Mouse (Mus musculus) lung, postnatal 10 days (tissue): Measurements from ENCODE around the gene Usp19.

Experiments
- DNase-seq: peaks from one replicate; pipeline ENCODE4 v3.0.0; 2021

Usp19 gene

DNA sequence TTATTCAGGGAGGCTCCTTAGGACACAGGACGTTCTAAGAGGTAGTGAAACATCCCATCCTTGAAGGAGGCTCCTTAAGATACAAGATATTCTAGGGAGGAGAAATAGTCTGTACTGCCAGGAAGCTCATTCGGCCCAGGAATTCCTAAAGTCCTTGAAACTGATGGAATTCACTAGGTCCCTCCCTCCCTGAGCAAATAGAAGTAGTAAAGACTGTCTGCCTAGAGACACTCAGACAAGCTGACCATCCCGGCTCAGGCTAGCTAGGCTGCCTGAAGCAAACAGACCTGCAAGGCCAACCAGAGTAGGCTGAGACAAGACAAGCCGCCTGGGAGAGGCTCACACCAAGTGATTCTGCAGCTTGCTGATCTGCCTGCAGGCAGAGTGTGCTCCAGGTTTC lies 20.6 kb upstream of the Usp19 start:
- DNase-seq, result no peak

- no peak for DNase-seq
Observed at GRCm38 (mm10) chr9:108474528-108474927, 15.9 kb upstream of the Usp19 start.

- peak; percentile 92 for DNase-seq
Observed at GRCm38 (mm10) chr9:108478638-108479156, 11.7 kb upstream of the Usp19 start.

DNA sequence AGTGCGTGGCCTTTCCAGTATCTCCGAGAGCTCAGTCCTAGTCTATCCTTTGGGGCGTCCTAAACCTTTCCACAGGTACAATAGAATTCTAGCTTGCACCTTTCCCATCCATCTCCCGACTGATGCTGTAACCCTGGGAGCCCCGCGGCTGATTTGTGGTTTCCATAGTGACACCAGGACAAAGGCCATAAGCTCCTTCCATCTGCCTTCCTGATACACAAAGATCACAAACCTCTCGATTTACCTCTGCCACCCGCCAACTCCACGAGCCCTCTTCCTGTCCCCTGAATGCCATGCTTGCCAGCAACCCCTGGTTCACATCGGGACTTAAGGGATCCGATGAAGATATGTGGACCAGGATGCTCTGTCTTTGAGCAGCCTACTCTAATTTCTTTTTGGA lies 11.2 kb upstream of the Usp19 start:
- DNase-seq, result no peak

DNA sequence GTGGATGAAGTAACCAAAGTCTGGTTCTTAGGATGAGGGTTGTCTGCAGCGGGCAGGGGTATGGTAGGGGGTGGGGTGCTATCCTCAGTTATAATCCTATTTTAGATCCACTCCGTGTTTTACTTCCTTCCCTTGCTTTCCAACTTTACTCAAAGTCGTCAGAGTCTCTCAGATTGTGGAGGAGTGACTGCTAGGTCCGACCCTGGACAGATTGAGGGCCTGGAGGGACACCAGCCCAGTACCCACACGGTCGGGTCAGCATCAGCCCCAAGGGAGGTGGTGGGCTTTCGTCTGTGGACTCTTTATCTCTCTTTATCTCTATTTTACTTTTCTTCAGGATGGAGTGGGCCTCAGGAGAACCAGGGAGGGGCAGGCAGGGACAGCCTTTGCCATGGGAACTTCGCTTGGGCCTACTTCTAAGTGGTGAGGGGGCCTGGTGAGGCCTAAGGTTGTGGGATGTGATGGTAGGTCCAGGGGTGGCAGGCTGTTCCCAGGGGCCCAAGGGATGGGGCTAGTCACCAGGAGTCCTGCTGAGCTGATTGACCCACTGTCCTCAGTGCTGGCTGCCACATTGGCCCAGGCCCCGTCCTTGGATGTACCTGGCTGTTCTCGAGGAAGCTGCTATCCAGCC lies 10.6 kb upstream of the Usp19 start, which contains the start of gene Lamb2:
Lamb2 (plus strand) TSS at position 16 of the 631 bp plus-strand sequence.
- peak; percentile 74 for DNase-seq

- no peak for DNase-seq
Observed at GRCm38 (mm10) chr9:108480813-108481519, 9.4 kb upstream of the Usp19 start.

- DNase-seq, result no peak
Observed at GRCm38 (mm10) chr9:108481520-108482210, 8.7 kb upstream of the Usp19 start.

DNA sequence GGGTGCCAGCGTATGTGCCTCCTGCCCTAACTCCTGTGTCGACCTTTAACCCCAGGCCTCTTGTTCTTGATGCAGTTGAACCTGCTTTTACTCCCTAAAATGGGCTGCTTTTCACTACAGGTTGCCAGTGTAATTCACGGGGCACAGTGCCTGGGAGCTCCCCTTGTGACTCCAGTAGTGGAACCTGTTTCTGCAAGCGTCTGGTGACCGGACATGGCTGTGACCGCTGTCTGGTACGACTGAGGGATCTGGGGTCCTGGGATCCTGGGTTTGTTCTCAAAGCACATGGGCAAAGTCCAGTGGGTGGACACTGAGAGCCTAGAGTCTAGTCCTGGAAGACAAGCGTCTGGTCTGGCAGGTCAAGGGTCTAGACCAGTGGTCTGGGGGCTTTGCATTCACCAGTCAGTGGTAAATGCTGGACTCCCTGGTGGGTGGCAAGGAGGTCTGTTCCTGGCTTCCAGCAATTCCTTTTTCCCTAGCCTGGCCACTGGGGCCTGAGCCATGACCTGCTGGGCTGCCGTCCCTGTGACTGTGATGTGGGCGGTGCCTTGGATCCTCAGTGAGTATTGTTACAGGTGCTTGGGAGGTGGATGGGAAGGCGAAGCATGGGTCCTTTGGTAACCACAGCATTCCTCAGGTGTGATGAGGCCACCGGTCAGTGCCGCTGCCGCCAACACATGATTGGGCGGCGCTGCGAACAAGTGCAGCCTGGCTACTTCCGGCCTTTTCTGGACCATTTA lies 7.2 kb upstream of the Usp19 start:
- no peak for DNase-seq

GRCm38 (mm10) chr9:108484021-108484420 lies 6.4 kb upstream of the Usp19 start:
- no peak for DNase-seq

DNA sequence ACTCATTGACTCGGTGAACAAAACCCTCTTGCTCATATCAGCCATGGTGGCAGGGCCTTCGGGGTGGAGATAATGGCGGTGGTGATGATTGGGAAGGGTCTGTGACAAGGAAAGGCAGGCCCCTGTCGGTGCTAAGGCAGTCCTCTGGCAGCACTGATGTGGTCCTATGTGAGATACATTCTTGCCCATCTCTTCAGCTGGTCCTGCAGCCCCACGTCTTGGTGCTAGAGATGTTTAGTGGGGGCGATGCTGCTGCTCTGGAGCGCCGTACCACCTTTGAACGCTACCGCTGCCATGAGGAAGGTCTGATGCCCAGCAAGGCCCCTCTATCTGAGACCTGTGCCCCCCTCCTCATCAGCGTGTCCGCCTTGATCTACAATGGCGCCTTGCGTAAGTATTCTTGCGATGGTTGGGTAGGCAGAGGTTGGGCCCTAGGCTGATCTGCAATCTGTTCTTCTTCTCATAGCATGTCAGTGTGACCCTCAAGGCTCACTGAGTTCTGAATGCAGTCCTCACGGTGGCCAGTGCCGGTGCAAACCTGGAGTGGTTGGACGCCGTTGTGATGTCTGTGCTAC lies 5.0 kb upstream of the Usp19 start:
- DNase-seq, result no peak

GRCm38 (mm10) chr9:108486973-108487530 lies 3.4 kb upstream of the Usp19 start:
- DNase-seq, result no peak

- no peak for DNase-seq
Observed at GRCm38 (mm10) chr9:108488403-108488802, 2.0 kb upstream of the Usp19 start.

DNA sequence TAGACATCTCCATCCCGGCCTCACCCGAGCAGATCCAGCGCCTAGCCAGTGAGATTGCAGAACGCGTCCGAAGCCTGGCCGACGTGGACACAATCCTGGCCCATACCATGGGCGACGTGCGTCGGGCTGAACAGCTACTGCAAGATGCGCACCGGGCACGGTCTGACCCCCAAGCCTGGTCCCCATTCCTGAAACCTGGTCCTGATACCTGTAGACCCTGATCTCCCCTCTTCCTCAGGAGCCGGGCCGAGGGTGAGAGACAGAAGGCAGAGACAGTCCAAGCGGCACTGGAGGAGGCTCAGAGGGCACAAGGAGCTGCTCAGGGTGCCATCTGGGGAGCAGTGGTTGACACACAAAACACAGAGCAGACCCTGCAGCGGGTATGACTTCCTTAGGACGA lies 1.2 kb upstream of the Usp19 start:
- no peak for DNase-seq

- no peak for DNase-seq
Observed at GRCm38 (mm10) chr9:108489702-108490558, 472 bp upstream of the Usp19 start.

DNA sequence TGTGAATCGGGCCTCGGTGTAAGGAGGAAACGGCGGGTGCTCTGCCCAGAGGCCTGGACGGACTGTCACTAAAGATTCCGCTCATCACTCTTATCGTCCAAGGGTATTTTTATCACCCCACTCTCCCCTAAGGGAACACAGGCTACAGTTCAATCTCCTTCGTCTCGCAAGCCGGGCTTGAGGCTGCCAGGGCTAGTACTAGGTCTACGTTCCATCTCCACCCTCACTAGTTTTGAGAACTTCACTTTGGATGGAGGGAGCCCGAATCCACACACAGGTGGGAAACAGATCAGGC lies 831 bp downstream of the Usp19 start:
- DNase-seq, result no peak

DNA sequence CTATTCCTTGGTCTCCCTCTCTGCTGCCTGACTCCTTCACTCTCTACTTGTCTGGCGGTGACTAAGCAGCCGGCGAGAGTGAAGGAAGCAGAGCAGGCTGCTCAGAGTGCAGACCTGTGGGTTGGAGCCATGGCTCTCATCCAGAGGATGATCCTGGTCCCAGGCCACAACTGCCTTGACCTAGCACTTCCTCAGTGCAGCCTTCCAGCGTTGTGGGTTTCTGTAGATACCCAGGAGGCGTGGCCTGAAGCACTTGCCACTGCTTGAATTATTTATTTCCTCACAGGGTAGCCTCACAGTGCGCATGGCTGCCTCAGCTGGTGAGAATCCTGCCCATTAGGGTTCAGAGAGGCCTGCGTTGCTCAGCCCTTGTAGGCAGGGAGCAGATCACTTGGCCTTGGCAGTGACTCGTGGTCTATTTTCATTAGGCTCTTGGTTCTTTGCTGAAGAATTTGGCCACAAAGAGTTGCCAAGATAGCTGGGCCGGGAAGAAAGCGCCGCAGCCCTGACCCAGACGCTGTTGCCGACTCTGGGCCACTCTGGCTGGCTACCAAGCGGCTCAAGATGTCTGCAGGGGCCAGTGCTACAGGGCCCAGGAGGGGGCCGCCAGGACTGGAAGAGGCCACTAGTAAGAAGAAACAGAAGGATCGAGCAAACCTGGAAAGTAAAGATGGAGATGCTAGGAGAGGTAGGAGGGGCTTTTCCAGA lies 1.8 kb downstream of the Usp19 start:
- DNase-seq, result peak; percentile 44

DNA sequence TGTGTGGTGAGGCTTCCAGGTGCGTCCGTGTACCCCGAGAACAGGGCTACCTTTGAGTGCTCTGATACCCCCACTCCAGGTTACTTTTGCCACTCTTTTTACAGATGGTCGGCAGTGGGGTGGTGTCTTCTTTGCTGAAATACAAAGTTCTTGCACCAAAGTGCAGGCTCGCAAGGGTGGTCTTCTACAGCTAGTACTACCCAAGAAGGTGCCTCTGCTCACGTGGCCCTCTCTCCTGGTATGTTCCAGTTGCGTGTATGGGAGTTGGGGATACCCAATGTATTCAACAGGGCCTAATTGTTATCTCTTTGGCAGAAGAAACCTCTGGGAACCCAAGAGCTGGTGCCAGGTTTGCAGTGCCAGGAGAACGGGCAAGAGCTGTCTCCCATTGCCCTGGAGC lies 2.8 kb downstream of the Usp19 start:
- no peak for DNase-seq

DNA sequence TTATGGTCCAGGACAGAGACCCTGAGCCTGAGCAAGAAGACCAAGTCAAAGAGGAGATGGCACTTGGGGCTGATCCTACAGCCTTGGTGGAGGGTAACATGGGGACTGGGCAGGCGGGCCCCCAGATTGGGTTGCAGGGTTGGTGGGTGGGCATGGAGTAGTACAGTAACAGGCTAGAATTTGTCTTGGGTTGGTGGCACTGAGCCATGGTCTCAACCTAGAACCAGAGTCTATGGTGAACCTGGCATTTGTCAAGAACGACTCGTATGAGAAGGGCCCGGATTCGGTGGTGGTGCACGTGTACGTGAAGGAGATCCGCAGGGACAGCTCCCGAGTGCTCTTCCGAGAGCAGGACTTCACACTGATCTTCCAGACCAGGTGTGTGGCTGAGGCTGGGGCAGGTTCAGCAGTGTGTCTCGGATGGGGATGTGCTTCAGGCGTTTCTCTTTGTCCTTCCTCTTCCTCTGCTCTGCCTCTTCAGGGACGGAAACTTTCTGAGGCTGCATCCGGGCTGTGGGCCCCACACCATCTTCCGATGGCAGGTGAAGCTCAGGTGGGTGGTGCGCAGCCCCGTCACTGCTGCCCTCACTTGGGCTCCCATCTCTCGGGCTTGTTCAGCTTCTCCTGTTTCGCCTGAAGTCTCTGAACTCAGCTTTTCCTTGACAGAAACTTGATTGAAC lies 3.9 kb downstream of the Usp19 start:
- no peak for DNase-seq

DNA sequence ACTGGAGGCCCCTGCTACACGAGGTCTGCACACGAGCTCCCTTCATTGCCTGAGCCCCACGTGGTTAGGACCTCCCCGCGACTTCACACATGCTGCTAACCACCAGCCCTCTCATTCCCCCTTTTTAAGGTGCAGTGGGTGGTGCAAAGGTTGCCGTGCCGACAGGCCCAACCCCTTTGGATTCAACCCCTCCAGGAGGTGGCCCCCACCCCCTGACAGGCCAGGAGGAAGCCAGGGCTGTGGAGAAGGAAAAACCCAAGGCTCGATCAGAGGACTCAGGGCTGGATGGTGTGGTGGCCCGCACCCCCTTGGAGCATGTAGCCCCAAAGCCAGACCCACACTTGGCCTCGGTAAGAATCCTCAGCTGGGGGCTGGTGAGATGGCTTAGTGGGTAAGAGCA lies 4.5 kb downstream of the Usp19 start:
- no peak for DNase-seq

DNA sequence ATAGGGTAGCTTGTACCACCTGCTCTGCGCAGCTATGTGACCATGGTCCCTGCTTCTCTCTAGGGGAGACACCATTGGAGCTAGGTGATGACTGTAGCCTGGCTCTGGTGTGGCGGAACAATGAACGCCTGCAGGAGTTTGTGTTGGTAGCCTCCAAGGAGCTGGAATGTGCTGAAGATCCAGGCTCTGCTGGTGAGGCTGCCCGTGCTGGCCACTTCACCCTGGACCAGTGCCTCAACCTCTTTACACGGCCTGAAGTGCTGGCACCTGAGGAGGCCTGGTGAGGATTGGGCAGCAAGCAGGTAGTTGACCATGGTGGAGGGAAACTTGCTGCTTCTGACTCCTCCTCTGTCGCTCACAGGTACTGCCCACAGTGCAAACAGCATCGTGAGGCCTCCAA lies 8.8 kb downstream of the Usp19 start:
- DNase-seq, result no peak
